Mouse (Mus musculus) liver, embryonic 14.5 days (tissue): ENCODE results near the gene Auts2. TPM values are rescaled to one million over a fixed set of nuclear protein-coding genes. Genes with fewer than 3 reads are reported as not detected.

Experiments
- ATAC-seq: fragments of 200-750 bp; cut with Nextera tagmentation; 2 replicates; pipeline ENCODE4 v1.8.0; 2017; ENCODE audit warnings: moderate number of reproducible peaks, mild to moderate bottlenecking, moderate library complexity; ENCODE audit not compliant: insufficient read depth
- DNase-seq, 3 experiments: peaks; one replicate each; pipeline ENCODE4 v3.0.0-alpha.2; 2012 to 2013; ENCODE audit warnings: low read depth in 3 of 3, low spot score in 3 of 3
- H3K27ac ChIP-seq: fragments of 300-500 bp; sonication (generic); 2 replicates; pipeline ENCODE4 v1.5.1; 2014; ENCODE audit warnings: moderate library complexity, mild to moderate bottlenecking, control low read depth, inconsistent platforms
- H3K27me3 ChIP-seq: fragments of 300-500 bp; sonication (generic); 2 replicates; pipeline ENCODE4 v1.6.1; 2014; ENCODE audit warnings: mild to moderate bottlenecking, low read length, moderate library complexity; ENCODE audit not compliant: control insufficient read depth, insufficient read depth
- H3K36me3 ChIP-seq: fragments of 300-500 bp; sonication (generic); replicated peaks from 2 replicates; pipeline ENCODE4 v1.6.1; 2014; ENCODE audit warnings: low read depth; ENCODE audit not compliant: control insufficient read depth, insufficient read depth
- H3K4me1 ChIP-seq, 2 experiments: fragments of 200-500 bp in 1 of 2; fragments of 300-500 bp in 1 of 2; sonication (generic) in 1 of 2; replicated peaks; 2 replicates each; pipeline ENCODE4 v1.6.1; 2012 to 2014; ENCODE audit warnings: antibody characterized with exemption in 1 of 2, inconsistent platforms in 1 of 2, low read length in 1 of 2; ENCODE audit not compliant: control insufficient read depth in 2 of 2, insufficient read depth in 2 of 2
- H3K4me2 ChIP-seq: fragments of 300-500 bp; sonication (generic); 2 replicates; pipeline ENCODE4 v1.6.1; 2014; ENCODE audit warnings: low read depth, mild to moderate bottlenecking, control low read depth, moderate library complexity
- H3K4me3 ChIP-seq, 2 experiments: fragments of 200-500 bp in 1 of 2; fragments of 300-500 bp in 1 of 2; sonication (generic) in 1 of 2; 2 replicates each; pipeline ENCODE4 v1.5.1; 2012 to 2014; ENCODE audit warnings: low read depth in 2 of 2, low read length in 2 of 2, mild to moderate bottlenecking in 2 of 2, control low read depth in 1 of 2, inconsistent platforms in 1 of 2, moderate library complexity in 1 of 2; ENCODE audit not compliant: insufficient read depth in 1 of 2
- H3K9ac ChIP-seq: fragments of 300-500 bp; sonication (generic); replicated peaks from 2 replicates; pipeline ENCODE4 v1.6.1; 2014; ENCODE audit warnings: mild to moderate bottlenecking, control low read depth, moderate library complexity
- H3K9me3 ChIP-seq: fragments of 300-500 bp; sonication (generic); 2 replicates; pipeline ENCODE4 v1.6.1; 2016; ENCODE audit warnings: low read length, mixed read lengths; ENCODE audit not compliant: control insufficient read depth
- CTCF ChIP-seq: IDR thresholded peaks from 2 replicates; pipeline ENCODE4 v1.5.1; 2016; ENCODE audit warnings: antibody characterized with exemption, low read depth, control low read depth
- EP300 ChIP-seq: IDR thresholded peaks from 2 replicates; pipeline ENCODE4 v1.6.1; 2016; ENCODE audit warnings: antibody characterized with exemption, low read depth
- WGBS: fragments of 180-500 bp; shearing (Covaris S2); extraction: QIAGEN DNeasy Blood & Tissue Kit; methylation state at CpG from one replicate; pipeline ENCODE4 v1.1.7; 2014; ENCODE audit not compliant: insufficient replicate concordance; 5-methylcytosine and 5-hydroxymethylcytosine counted together
- polyA plus RNA-seq, 2 experiments: library from polyadenylated mRNA; depleted of rRNA in 1 of 2; stranded (reverse) in 1 of 2; unstranded in 1 of 2; fragments of >200 nt; fragmentation: Nextera tagmentation in 1 of 2; extraction: Ambion mirVana in 1 of 2; gene quantifications; 2 replicates each; pipeline versions ENCODE4 v1.2.1 to v1.2.3; 2012 to 2014

The Auts2 gene
- polyA plus RNA-seq, 2 experiments, result 0.77 to 1.6 TPM

DNA sequence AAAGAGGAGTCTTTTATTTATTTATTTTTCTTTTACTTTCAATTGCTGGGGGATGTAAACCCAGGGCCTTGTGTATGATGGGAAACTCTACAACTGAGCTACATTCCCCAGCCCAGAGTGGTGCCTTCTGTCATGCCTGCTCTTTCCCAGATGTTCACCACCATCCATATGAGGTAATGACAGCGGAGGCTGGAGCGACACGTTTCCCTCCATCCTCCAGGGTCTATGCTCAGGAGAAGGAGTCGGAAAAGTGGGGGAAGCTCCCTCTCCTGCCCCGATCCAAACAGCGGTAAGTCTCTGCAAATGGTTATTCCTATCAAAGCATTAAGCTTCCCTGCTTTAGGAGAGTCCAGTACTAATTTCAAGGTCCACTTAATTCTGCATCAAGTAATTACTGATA is 768.4 kb downstream of the Auts2 start:
- DNase-seq, result no peak
- TF ChIP-seq EP300 (no peak), CTCF (no peak)
- 82% methylated on average over 6 of the region's 6 CpGs for WGBS

DNA sequence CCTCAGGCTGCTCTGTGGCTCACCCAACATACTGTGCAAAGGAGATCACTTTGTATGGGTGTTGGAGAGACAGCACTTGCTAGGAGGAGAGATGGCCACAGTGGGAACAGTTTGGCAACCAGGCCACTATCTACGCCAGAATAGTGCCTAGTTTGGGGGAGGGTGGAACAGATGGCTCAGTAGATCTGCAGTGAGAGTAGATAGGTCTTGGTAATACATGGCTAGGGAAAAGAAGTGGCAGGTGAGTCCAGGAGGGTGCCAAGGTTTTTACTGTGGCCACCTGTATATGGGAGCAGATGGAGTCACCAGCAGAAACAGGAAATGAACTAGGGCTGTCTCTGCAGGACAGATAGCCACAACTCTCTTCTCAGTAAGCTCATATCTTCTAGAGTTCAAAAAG is 770.5 kb downstream of the Auts2 start:
- Histone ChIP-seq H3K4me2 (no peak overlapping the region), H3K9ac (no peak overlapping the region), H3K36me3 (no peaks in the 10 kb centered on the region), H3K4me3 (no peak overlapping the region), H3K27me3 (no peaks in the 10 kb centered on the region), H3K4me1 (no peaks in the 10 kb centered on the region), H3K9me3 (no peaks in the 10 kb centered on the region), H3K27ac (no peak overlapping the region)
- ATAC-seq (no peak), DNase-seq (no peak)
- TF ChIP-seq EP300 (no peak), CTCF (no peak)
- WGBS, result 40% methylated on average over 1 of the region's 1 CpGs

More for the DNA sequence above, 768.4 kb downstream of the Auts2 start:
- Histone ChIP-seq H3K27ac (no peak overlapping the region), H3K27me3 (no peaks in the 10 kb centered on the region), H3K9me3 (no peaks in the 10 kb centered on the region), H3K4me1 (no peaks in the 10 kb centered on the region), H3K4me2 (no peak overlapping the region), H3K9ac (no peak overlapping the region), H3K4me3 (no peak overlapping the region), H3K36me3 (no peaks in the 10 kb centered on the region)
- ATAC-seq, result no peak

DNA sequence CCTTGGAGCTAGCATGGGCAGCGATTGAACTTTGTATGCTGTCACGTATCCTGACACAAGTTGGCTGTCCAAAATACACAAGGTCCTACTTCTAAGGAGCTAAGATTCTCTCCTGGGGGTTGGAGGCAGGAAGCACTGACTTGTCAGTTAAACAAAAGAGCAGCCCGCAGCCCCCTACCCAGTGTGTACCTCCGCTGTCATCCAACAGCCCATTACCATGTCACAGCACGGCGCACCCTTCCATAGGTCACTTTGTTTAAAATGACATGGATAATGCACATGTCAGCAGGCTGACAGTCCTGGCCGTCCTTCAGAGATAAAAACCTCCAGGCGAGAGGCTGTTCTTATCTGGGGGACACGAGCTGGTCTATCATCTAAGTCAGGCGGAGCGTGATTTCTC is 773.9 kb downstream of the Auts2 start:
- no peak for DNase-seq

DNA sequence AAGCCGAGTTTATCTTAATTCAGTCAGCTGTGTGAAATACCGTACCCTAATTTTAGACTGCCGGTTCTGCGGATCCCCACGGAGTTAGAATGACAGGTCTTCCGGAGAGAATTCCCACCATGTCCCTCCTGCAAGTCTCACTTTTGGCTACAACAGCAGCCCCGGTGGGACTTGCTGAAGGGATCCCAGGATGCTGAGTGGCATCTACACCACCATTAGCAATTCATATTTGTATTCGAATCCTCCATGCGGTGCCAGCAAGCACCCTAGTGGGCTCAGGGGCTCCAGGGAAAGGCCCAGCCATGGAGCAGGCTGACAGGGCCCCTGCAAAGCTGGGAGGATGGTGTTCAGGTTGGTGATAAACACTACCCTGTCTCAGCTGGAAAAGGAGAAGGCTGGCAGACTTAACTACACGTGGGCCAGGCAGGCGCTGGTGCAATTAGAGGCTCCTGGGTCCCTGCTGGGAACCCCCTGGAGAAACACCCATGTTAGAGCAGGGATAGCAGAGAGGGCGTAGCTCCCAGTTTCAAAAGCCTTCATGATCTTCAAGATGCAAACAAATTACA is 775.4 kb downstream of the Auts2 start:
- WGBS, result 59% methylated on average over 12 of the region's 12 CpGs
- Histone ChIP-seq H3K27me3 (no peaks in the 10 kb centered on the region), H3K9ac (no peak overlapping the region), H3K4me3 (no peak overlapping the region), H3K4me2 (no peak overlapping the region), H3K27ac (no peak overlapping the region), H3K36me3 (no peaks in the 10 kb centered on the region), H3K9me3 (no peaks in the 10 kb centered on the region), H3K4me1 (no peaks in the 10 kb centered on the region)
- no peak for TF ChIP-seq EP300
- TF ChIP-seq CTCF, result no peak
- ATAC-seq (no peak), DNase-seq (no peak)

More for the DNA sequence above, 773.9 kb downstream of the Auts2 start:
- 27% methylated on average over 11 of the region's 11 CpGs for WGBS
- Histone ChIP-seq H3K4me1 (no peaks in the 10 kb centered on the region), H3K9me3 (no peaks in the 10 kb centered on the region), H3K27ac (no peak overlapping the region), H3K27me3 (no peaks in the 10 kb centered on the region), H3K36me3 (no peaks in the 10 kb centered on the region), H3K4me2 (no peak overlapping the region), H3K9ac (no peak overlapping the region), H3K4me3 (no peak overlapping the region)
- TF ChIP-seq CTCF (no peak), EP300 (no peak; the same call in 1 of the 2 replicates)
- ATAC-seq, result no peak

DNA sequence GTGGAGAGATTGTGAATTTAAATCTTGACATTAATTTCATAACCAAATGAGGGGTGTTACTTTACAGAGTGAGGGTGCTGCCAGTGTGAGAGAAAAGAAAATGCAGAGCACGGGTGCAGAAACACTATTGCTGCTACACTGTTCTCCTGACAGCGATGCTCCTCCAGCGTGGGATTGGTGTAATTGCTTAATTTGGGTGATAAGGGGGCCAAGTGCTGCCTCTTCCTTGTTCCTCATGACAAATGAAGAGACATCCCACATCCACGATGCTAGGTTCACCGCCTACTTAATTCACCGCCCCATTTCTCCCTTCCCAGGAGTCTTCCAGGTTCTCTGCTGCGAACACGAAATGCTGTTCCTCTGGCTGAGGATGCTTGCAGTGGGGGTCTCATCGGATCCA is 776.0 kb downstream of the Auts2 start:
- Histone ChIP-seq H3K9ac (no peak overlapping the region), H3K4me1 (no peaks in the 10 kb centered on the region), H3K36me3 (no peaks in the 10 kb centered on the region), H3K4me3 (no peak overlapping the region), H3K9me3 (no peaks in the 10 kb centered on the region), H3K27ac (no peak overlapping the region), H3K4me2 (no peak overlapping the region), H3K27me3 (no peaks in the 10 kb centered on the region)
- no peak for TF ChIP-seq CTCF
- TF ChIP-seq EP300, result no peak
- ATAC-seq (no peak), DNase-seq (no peak)
- WGBS, result 68% methylated on average over 9 of the region's 9 CpGs
